Mouse (Mus musculus) layer of hippocampus, postnatal 10 days (tissue): Measurements from ENCODE around the gene Mest. TPM values are rescaled to one million over a fixed set of nuclear protein-coding genes. Genes with fewer than 3 reads are reported as not detected.
A peak's percentile ranks its signal among the peaks of the same experiment; 100 is the strongest.

Experiments
- DNase-seq, 2 experiments: peaks; one replicate each; pipeline ENCODE4 v3.0.0; 2021; ENCODE audit warnings: low spot score in 2 of 2
- long read RNA-seq: library from polyadenylated mRNA; stranded (forward); transcript quantifications from one replicate; pipeline ENCODE4 v2.0.0, GENCODE M21; 2023
- total RNA-seq, 2 experiments: library from RNA; stranded (reverse); gene quantifications; 2 replicates each; pipeline ENCODE4 v1.2.3; 2021

Mest gene
- total RNA-seq, result 10 to 100 TPM; 77.2 to 86.6 TPM
- long read RNA-seq, transcript Mest-211 (12 exons, 2,561 nt), result major isoform, 20 of 30 reads
- long read RNA-seq, partial matches to known transcripts, result 8 of 30 reads
- long read RNA-seq, other reads (novel, unspliced or antisense), result 2 of 30 reads

DNA sequence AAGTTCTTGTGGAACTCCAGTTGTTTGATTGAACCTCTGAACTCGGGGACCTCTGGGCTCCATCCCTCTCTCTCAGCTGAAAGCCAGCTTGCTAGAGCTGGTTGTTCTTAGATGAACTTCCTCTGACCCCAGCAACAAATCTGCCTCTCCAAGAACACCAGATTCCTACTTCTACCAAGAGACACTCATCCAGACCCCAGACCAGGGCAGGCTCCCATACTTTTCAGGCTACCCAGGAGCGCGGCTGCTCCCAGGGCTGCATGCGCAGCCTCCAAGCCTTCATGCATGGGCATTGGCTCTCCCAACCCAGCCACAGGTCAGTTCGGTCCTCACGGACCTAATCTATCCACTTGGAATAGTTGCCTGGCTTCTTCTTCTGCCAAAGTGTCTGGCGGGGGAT is at the start of gene Mest:
Gene Mest, plus strand, starts transcription at position 217 of the 400 bp plus-strand sequence.
- no peak for DNase-seq

DNA sequence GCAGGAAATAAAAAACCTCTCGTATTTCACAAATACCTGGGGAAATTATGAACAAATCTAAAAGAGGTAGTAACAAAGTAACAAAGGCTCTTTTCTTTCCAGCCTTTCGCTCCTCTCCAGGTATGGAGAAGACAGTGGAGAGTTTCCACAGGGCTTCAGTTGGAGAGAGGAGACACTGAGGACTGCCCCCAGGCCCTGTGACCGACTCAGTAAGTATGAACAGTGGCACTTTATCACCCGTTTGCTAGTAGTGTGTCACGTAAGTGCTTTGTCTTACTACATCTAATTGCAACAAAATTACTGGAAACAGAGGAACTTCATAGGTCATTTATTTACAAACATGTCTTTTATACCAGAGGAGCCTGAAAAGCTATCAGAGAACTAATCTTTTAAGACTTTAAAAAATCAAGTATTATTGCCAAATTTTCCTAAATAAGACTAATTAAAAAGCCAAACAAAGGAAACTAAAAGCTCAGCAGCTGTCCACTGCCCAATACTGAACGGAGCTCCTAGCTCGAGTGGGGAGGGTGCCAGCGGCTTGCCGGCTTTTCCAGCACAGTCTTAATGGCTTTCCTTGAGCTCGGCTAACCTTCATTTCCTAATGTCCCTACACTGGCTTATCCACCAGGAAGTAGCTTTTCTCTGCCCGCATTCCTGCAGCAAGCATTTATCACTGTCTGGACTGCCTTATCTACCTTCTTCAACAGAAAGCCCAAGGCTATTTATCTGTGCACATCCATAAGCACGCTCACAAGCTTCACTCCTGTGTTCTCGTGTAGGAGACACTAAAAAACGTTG is 49.4 kb upstream of the Mest start:
- no peak for DNase-seq

DNA sequence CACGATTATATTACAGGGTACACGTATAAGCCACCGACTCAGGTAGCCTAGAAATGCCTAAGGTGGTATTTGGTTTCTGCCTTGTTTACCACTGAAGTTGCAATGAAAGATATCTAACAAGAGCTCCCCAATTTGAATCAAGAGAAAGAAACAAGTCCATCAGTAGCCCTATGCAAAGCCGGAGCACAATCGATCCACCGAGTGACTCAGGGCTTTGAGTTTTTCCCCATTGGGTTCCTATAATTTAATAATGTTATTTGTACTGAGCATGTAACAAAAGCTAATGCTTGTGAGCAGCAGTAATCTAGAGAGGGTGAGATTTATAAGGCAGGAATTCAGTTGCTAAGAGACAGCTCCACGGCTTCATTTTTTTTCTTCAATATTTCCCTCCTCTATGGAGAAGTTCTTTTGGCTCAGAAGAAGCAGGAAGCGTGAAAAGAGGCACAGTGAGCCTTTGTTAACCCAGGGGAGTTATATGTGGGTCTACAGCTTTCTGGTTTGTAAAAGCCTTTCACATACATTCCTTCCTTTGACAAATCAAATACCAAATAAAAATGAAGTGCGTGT is 48.5 kb upstream of the Mest start:
- no peak for DNase-seq

DNA sequence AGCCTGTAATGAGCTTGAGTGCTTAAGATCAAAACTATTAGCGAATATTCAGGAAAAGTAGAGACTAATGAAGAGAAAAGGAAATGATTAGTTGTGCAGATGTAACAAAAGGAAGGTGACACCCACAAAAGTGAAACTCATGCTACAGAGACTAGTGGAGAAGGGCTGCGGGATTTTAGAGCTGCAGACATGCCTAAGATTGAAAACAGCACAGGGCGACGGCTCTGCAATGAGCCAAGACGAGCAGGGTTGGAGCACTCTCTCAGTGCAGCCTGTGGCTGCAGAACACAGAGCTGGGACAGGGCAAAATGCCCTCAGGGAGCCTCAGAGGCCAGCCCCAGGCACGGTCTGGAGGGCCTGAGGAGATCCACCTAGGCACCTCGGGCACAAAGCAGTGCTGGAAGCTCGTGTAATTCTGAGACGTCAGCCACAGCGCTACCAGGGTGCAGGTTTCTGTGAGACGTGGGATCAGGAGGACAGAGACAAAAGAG is 48.0 kb upstream of the Mest start:
- DNase-seq, result peak in 1 of 2 experiments; percentile 29

DNA sequence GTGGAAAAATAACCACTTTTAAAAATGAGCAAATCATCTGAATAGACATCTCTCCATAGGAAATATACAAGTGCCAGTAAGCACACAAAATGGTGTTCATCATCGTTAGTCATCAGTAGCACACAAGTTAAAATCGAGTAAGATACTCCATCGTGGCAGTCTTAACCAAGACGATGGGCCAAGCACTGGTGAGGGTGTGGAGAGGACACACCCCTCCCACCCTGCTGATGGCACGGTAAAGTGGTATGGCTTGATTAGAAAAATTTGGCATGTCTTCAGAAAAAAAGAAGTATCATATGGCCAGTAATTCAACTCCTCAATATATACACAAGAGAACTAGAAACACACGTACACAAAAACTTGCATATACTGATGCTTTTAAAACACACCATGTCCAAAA is 46.8 kb upstream of the Mest start:
- no peak for DNase-seq

DNA sequence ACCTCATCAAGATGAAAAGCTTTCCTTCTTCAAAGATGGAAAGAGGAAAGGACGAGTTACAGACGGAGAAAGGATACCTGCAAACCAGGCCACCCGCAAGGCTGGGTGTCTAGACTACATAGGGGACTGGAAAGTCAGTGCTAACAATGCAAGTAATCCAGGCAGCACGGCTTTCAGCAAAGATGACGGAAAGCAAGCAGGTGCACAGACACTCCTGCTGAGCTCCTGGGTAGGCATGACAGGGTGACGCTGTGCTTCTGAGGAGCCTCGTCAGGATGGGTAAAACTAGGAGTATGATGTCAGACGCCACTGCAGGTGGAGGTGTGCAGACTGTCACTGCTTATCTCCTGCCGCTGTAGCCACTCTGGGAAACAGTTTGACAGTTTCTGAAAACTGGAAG is 45.8 kb upstream of the Mest start:
- no peak for DNase-seq

DNA sequence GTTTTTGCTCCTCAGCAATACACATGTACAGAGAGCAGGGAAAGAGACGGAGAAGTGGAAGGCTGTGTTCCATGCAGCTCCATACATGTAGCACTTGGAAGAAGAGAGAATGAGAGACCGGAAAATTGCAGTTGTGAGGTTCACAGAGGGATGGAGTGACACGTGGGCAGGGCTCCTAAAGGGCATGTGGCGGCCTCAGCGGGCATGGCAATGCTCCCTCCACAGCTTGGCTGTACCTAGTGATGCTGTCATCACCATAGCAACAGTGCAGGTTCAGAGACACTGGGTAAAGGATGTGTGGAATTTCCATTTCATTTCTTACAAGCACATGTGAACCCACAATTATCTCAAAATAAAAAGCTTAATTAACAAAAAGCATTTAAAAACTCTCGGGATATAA is 44.9 kb upstream of the Mest start:
- no peak for DNase-seq

DNA sequence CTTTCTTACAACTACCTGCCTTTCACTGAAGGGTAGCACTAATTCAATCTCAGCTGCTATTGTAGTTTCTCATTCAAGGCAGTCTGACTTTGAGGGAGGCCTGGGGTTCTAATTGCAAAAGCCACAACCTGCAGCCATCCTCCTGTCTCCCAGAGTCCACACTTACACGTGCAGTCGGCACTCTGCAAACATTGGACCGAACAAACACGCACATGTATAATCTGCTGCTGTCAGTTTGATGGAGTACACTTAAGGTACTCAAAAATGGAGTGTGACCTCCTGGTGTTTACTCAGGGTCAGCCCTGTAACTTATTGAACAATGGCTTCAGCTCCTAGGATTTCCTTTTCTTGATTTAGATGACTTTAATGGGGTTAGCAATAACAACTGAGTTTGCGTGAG is 43.8 kb upstream of the Mest start:
- no peak for DNase-seq

DNA sequence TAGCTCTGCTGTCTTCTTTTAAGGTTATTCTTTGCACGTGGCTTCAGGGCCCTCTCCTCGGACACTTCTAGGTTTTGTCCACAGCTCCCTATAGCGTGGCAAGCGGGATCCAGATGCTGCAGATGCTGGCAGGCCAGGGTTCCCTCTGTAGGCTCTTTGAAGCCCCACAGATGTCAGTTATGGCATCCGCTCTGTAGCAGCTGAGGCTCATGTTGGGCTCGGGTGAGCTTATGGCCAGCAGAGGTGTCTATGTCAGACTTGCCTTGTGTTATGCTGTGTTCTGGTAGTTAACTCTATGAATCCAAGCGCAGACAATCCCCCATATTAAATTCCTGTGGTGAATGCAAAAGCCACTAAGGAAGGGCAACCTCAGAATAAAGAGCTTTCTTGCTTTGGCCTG is 42.9 kb upstream of the Mest start:
- no peak for DNase-seq

DNA sequence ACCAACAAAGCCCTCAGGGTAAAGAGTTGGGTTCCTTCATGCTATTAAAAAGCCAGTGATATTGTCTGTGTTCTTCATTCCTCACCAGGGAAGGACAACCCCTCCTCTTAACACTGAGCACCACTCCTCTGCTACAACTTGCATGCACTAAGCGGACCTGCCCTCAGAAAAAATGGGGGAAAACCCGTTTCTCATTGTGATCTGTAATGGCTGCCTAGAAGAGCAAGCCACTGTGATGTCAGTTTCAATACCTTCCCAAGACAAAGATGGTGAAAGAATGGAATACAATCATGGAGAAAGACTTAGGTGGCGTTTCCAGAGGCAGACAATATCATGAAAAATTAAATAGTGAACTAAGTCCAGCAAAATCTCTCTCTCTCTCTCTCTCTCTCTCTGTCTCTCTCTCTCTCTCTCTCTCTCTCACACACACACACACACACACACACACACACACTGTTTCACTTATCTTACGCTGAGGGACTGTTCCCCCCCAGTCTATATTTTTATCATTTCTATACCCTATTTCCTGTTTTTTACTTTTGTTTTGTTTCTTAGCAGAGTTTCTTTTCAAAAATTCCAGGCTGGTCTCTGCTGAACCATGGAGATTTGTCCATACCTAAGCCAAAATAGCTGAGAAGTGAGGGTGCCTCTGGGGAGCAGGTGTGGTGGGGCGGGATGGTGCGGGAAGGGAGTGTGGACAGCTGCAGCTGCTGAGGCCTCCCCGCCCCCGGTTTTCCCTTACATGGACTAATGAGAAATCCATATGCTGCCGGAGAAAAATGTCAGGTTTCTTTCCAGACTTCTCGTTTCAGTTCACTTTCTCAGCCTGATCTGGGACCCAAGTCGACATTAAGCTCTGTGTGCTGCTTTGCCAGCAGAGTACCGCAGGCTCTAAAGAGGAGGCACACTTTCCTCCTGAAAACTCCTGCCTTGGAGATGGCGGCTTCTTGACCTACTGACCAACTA is 41.1 kb upstream of the Mest start:
- DNase-seq, result no peak

DNA sequence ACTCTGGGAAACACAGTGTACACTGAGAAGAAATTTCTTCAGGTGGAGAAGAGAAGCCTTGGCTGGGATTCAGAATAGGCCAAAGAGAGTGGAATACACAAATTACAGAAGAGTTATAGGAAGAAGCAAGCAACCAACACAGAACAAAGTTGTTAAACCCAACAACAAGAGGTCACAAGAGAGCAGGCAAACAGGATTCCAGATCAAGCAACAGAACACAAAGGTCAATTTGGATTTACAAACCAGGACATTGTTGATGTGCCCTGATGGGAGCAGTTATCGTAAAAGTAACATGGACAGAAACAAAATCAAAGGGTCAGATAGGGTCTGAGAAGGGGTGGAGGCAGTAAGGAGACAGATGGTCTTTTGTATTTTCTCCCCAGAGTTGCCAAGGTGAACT is 38.8 kb upstream of the Mest start:
- no peak for DNase-seq

DNA sequence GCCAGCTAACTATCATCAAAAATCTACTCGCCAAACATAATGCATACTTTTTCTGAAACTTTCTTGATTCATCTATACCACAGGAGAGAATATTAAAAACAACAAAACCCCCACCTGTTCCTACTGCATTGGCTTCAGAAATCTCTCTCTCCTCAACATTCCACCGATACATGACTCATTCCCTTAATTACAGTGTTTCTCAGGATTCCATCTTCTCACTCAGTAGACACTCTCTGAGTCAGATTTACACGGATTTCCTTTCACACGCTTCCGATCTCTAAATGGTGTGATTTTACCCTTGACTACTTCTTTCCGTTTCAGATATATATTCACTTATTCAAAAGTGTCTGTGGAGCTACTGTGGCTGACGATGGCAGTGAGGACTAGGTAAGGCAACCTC is 36.1 kb upstream of the Mest start:
- DNase-seq, result no peak

DNA sequence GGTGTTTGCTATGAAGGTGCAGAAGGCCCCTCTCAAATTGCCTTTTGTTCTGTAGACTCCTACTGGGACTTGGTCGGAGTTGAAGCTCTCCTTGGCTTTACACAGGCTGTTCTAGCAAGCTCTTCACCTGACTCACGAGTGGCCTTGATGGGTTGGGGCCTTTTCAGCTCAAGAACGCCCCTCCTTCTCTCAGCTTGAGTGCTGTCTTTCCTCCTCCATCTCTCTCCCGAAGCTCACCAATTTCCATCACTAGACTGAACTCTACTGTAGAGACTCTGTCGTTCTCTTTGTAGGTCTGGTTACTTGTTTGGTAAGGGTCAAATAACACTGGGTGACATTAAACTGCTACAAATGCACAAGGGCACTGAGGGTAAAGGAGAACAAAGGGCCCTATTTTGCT is 30.5 kb upstream of the Mest start:
- DNase-seq, result no peak

DNA sequence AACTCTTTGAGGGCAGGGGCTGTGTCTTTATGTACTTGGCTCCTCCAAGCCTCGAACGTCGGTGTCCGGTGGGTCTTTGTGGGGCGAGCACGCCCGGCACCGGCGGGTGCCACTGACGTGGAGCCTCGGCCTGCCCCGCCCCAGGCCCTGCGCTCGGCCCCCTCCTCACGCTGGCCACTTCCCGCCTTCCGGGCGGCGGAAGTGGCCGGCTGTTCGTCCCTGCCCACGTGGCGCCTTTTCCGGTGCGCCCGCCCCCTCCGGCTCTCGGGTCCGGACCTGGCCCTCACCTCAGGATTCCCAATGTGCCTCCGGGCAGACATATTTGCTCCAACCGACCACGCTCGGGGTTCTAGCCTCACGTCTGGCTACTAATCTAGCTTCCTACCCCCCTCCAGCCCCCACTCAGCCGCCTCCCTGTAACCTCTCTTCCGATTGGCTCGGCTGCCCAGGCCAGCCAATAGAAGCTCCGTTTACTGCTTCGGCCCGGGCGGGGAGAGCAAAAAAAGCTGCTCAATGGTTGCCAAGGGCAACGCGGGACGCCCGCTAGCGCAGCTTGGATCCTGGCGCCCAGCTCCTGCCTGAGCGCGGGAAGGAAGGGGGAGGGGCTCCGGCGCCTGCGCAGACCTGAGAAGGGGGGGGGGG is 29.9 kb upstream of the Mest start, which contains the start of gene Cep41:
Gene Cep41, minus strand, starts transcription at position 400 of the 642 bp plus-strand sequence.
- DNase-seq, result peak; percentile 99 to 100

DNA sequence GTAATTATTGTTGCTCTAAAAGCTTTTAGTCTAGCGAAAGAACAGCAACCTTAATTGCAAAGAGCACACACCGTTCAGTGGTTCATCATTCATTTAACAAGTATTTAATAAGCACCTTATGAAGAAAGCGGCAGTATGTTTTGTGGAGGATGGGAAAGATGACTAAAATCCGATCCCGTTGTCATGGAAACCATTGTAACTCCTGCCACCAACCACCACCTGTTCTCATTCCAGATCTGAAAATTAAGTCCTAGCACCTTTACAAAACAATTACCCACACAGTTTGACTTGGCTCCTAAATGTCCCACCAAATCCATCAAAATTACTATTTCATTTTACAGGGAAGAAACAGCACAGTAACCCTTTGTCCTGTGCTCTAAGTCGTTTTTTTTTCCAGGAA is 29.1 kb upstream of the Mest start:
- no peak for DNase-seq

DNA sequence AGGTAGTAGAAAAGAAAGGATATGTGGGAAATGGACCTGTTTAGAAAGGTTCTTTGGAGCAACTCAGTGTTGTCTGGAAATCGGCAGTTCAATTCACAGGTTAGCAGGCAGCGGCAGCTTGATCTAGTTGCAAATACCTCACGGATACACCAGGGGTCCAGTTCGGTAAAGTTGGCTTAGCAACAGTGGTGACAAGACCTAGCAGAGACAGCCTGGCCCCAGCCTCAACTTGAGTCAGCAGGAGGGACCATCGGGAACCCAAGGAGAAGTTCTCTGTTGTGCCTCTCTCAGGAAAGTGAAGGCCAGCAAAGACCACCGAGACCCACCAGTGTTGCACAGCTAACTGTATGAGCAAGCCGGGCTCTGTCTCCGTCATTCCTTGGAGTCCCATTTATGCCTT is 28.2 kb upstream of the Mest start:
- DNase-seq, result no peak

DNA sequence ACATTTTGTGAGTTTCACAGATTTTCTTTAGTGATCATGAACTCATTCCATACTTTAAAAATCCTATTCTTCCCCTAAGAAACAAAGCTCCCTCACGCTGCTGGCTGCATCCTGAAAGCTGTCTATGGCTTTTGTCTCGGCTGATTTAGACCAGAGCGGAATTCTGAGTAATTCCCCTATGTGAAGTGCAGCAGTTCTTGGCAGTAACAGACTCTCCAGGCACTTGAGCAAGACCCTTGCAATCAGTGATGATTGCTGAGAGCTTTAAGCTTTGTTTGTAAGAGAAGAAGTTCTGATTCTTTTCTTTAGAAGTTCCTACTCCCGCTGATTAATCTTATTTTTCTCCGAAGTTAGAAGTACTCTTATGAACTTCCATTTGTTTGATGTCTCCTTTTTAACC is 25.9 kb upstream of the Mest start:
- no peak for DNase-seq

DNA sequence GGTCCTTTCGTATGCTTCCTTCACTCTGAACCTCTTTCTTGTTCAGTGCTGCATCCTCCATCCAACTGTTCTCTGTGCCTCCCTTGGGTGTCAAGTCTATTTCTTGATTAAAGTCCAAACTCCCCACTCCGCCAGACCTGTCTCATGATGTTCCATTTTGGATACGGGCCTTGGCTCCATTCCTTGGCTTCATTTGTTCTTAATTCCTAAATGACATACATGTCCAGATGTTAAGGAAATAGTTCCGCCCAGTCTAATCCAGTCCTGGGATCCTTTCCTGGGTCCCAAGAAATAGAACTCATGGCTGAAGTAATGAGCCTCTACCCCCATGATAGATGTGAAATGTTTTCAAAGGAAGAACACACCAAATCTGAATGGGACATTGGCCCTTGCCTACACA is 25.3 kb upstream of the Mest start:
- DNase-seq, result no peak

DNA sequence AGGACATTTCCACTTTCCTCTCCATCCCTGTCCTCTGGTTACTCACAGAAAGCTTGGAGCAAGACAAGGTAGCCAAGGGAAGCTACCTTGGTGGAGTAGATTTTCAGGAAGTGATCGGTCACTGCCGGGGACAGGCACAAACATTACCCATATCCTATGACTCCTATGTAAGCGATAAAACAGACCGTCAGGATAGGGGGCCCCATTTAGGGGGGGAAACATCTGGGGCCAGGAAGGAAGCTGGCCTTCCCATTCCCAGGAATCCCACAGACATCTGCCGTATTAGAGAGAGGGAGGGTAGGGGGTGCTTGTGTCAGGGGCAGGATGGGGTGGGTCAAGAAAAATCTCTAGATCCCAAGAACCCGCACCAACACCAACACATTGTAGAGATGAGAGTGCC is 23.2 kb upstream of the Mest start:
- DNase-seq, result no peak

DNA sequence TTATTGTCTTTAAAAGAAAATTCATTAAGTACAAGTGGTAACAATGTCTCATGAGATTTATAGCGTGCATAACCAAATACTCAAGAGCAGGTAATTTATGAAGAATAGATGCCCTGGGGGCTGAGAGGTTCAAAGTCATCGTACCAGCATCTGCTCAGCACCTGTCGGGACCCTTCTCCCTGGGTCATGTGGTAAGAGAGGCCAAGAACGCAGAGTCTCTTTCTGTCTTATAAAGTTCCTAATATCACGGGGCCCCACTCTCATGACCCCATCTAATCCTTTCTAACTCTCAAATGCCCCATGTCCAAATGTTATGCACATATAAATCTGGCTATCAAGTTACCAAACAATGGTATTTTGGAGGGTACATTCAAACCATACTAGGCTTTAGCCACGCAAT is 20.5 kb upstream of the Mest start:
- DNase-seq, result no peak

DNA sequence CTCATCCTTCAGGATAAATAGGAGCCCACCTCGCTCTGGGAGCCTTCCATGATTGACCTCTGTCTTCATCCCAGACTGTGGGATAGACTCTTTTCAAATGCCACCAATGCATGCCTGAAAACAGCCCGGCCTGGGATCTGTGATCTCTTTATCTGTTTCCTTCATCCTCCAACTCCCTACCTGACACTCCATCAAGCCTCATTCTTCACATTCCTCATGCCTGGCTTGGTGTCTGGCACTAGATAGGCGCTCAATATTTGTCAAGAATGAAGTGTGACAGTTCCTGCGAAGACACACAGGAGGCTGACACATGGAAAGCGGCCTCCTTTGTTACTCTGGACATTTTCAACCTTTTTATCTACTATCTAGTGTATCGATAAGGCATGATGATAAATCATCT is 19.9 kb upstream of the Mest start:
- no peak for DNase-seq
